Mouse (Mus musculus) bone marrow macrophage, adult 2 months (primary cell): ENCODE results near the gene Exosc3. TPM values are rescaled to one million over a fixed set of nuclear protein-coding genes. Genes with fewer than 3 reads are reported as not detected.
"Not testable (repeated sequence)": the region's sequence is repeated elsewhere in the genome, so short reads cannot be mapped to it uniquely, and the experiment has no call there.

ENCODE experiments used
- H3K27ac ChIP-seq: 2 replicates; pipeline ENCODE4 v1.5.1; 2012; ENCODE audit warnings: low read depth, low read length; ENCODE audit not compliant: insufficient read depth
- H3K4me1 ChIP-seq: 2 replicates; pipeline ENCODE4 v1.6.1; 2012; ENCODE audit warnings: low read length; ENCODE audit not compliant: control insufficient read depth, insufficient read depth
- H3K4me3 ChIP-seq: 2 replicates; pipeline ENCODE4 v1.5.1; 2012; ENCODE audit warnings: mild to moderate bottlenecking, low read length, moderate library complexity; ENCODE audit not compliant: insufficient read depth
- CTCF ChIP-seq: IDR thresholded peaks from 2 replicates; pipeline ENCODE4 v1.5.1; 2012; ENCODE audit warnings: low read depth, mild to moderate bottlenecking, low read length, moderate library complexity
- POLR2A ChIP-seq: IDR thresholded peaks from 2 replicates; pipeline ENCODE4 v1.6.1; 2012; ENCODE audit warnings: mild to moderate bottlenecking, low read depth, low read length, borderline replicate concordance
- polyA plus RNA-seq: library from polyadenylated mRNA; stranded (reverse); fragments of >200 nt; gene quantifications from 2 replicates; pipeline ENCODE4 v1.2.4, GENCODE M21; 2012; ENCODE audit not compliant: missing spikeins, insufficient read depth, insufficient read length

Exosc3 gene
- polyA plus RNA-seq, result 33.4 and 34.9 TPM in 2 replicates

DNA sequence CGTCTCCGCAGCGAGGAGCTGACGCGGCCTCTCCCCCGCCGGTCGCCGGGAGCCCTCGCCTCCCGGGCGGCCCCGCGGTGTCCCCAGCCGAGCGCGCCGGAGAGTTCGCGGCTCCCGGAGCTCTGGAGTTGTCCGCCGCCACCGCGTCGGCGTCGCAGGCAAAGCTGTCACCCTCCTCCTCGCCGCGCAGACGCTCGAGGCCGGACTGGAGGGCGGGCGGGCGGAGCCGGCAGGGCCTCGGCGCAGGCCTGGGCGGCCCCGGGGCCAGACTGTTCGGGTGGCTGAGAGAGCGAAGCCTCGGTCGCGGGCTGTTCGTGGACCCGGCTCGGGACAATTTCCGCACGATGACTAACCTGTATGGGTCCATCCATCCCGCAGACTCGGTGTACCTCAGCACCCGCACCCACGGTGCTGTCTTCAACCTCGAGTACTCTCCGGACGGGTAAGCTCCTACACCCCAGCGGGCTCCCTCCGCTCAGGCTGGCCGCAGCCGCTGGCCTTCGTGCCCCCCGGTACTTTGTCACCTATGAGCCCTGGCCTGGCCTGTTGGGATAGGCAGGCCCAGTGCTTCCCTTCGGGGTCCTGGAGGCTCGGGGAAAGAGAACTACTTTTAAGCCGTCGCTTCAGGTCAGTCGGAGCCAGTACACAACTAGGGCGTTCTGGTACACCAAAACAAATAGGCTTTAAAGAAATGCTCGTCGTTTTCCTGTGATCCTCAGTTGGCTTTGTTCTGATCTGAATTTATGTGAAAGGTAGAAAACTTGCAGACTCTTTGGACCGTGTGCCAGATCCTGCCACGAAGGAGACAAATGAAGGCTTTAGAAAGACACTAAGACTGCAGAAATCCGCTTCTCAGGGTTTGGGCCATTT lies at the start of gene Exosc3:
Gene Exosc3 (minus strand): TSS at position 447 of the 870 bp plus-strand sequence.
- H3K4me3 ChIP-seq, result peak within 1 kb of the TSS; percentile 74
- TF ChIP-seq CTCF, result no peak
- peaks cover 6% of the 10 kb centered on the region for H3K4me1 ChIP-seq
- peak within 1 kb of the TSS; percentile 50 for H3K27ac ChIP-seq

- Histone ChIP-seq H3K27ac (no peak overlapping the region), H3K4me3 (no peak overlapping the region), H3K4me1 (peaks cover 2% of the 10 kb centered on the region; the same call in 1 of the 2 replicates)
- TF ChIP-seq POLR2A (no peak), CTCF (no peak)
Observed at GRCm38 (mm10) chr4:45392099-45392498, 49.6 kb upstream of the Exosc3 start.

DNA sequence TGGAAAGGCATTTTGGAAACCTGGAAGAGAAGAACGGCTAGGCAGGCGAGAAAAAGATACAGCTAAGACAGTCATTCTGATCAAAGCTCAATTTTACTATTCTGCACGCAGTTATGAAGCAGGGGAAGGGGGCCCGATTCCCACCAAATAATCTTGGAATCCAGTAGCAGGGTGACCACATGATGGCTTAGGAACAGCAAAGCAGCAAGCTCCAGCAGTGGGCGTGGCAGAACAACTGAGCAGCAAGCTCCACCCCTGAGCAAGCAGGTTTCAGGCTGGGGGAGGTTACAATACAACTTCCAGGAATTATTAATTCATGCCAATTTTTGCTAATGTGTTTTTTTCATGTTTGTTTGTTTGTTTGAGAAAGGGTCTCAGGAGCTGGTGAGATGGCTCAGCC lies 44.8 kb upstream of the Exosc3 start:
- H3K27ac ChIP-seq, H3K4me1 ChIP-seq, H3K4me3 ChIP-seq: not testable (repeated sequence)

- not testable (repeated sequence) for H3K4me1 ChIP-seq, H3K27ac ChIP-seq, H3K4me3 ChIP-seq
Observed at GRCm38 (mm10) chr4:45382133-45382532, 39.6 kb upstream of the Exosc3 start.

DNA sequence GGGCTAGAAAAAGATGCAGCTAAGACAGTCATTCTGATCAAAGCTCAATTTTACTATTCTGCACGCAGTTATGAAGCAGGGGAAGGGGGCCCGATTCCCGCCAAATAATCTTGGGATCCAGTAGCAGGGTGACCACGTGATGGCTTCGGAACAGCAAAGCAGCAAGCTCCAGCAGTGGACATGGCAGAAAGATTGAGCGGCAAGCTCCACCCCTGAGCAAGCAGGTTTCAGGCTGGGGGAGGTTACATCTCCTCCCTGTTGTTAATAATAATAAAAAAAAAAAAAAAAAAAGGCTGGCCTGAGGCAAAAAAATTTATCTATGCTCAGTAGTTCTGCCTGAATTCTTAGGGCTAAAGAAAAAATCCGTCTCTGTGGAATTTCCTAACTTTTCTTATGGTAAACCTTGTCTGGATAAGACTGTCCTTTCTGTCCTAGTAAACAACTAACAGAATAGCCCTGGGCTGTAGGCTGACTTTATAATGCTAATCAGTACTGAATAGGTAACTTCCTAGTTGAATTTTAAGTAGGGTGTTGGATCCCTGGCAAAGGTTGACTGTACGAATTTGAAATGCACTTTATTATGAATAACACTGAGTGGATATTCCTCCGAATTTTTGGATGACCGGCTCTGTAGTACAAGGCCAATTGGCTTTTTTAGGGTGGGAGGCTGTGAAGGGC lies 38.5 kb upstream of the Exosc3 start:
- H3K4me3 ChIP-seq, H3K4me1 ChIP-seq, H3K27ac ChIP-seq: not testable (repeated sequence)

- H3K27ac ChIP-seq, result no peak overlapping the region
- H3K4me3 ChIP-seq, result no peak overlapping the region
- TF ChIP-seq POLR2A (no peak), CTCF (no peak)
- H3K4me1 ChIP-seq, result no peaks in the 10 kb centered on the region
Observed at GRCm38 (mm10) chr4:45376573-45376972, 34.0 kb upstream of the Exosc3 start.

DNA sequence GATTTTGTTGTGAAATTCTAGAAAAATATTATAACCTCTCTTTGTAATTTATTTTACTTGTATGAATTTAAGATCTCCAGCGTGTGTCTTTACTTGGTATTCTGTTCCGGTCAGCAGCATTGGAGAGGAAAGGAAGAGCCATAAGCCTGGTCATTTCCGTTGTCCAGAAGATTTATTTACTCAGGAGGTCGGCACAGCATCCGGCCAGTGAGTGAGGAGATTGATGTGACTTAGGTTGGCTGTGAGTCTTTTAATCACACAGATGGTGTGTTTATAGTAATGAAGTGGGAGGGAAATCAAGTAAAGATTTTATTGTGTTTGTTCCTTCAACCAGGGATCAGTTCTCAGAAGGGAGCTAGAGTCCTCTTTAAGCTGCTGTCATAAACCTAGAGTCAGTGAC lies 32.3 kb upstream of the Exosc3 start:
- TF ChIP-seq CTCF (no peak), POLR2A (no peak)
- Histone ChIP-seq H3K4me3 (no peak overlapping the region), H3K27ac (no peak overlapping the region)

DNA sequence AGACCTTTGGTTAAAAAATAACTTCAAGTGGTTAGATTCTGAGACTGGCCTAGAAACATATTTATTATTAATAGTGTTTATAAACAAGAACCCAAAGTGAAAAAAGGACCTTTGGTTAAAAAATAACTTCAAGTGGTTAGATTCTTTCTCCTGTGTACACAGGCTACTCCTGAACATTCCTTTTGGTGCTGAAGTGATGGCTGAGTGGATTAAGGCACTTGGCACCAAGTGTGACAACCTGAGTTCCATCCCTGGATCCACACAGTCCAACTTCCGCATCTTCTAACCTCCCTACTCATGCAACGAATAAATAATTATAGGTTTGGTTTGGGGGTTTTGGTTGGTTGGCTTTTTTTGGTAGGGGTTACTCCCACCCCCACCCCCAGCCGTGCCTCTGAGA lies 28.7 kb upstream of the Exosc3 start:
- Histone ChIP-seq H3K27ac (no peak overlapping the region), H3K4me1 (no peaks in the 10 kb centered on the region), H3K4me3 (no peak overlapping the region)
- no peak for TF ChIP-seq CTCF
- TF ChIP-seq POLR2A, result no peak

More for the DNA sequence above, 32.3 kb upstream of the Exosc3 start:
- H3K4me1 ChIP-seq, result no peaks in the 10 kb centered on the region

GRCm38 (mm10) chr4:45356653-45357052 lies 14.1 kb upstream of the Exosc3 start:
- Histone ChIP-seq H3K4me1 (no peaks in the 10 kb centered on the region), H3K27ac (no peak overlapping the region), H3K4me3 (no peak overlapping the region)
- no peak for TF ChIP-seq CTCF
- TF ChIP-seq POLR2A, result no peak

- TF ChIP-seq POLR2A (0 out of 2 replicates have a peak, but pooled peaks have one; percentile 19), CTCF (no peak)
- H3K27ac ChIP-seq, result peak within 1 kb of the TSS; percentile 50
- peaks cover 6% of the 10 kb centered on the region for H3K4me1 ChIP-seq
- H3K4me3 ChIP-seq, result peak within 1 kb of the TSS; percentile 74
Observed at GRCm38 (mm10) chr4:45341669-45342249, 773 bp downstream of the Exosc3 start, which contains the start of gene Dcaf10. Gene Dcaf10, plus strand, starts transcription at chr4:45342101.
